Mouse (Mus musculus) midbrain, embryonic 13.5 days (tissue): Measurements from ENCODE around the gene Peli2. TPM values are rescaled to one million over a fixed set of nuclear protein-coding genes. Genes with fewer than 3 reads are reported as not detected.
A peak's percentile ranks its signal among the peaks of the same experiment; 100 is the strongest.

Experiments
- ATAC-seq: fragments of 200-750 bp; cut with Nextera tagmentation; 2 replicates; pipeline ENCODE4 v1.8.0; 2017; ENCODE audit warnings: mild to moderate bottlenecking, moderate TSS enrichment, moderate library complexity
- H3K27ac ChIP-seq: fragments of 300-500 bp; sonication (generic); 2 replicates; pipeline ENCODE4 v1.5.1; 2015; ENCODE audit warnings: inconsistent platforms, mild to moderate bottlenecking, moderate library complexity
- H3K27me3 ChIP-seq: fragments of 300-500 bp; sonication (generic); 2 replicates; pipeline ENCODE4 v1.6.1; 2015; ENCODE audit warnings: mild to moderate bottlenecking, inconsistent platforms
- H3K36me3 ChIP-seq: fragments of 300-500 bp; sonication (generic); 2 replicates; pipeline ENCODE4 v1.6.1; 2015; ENCODE audit warnings: mild to moderate bottlenecking, inconsistent platforms
- H3K4me1 ChIP-seq: fragments of 300-500 bp; sonication (generic); replicated peaks from 2 replicates; pipeline ENCODE4 v1.6.1; 2015; ENCODE audit warnings: inconsistent platforms
- H3K4me2 ChIP-seq: fragments of 300-500 bp; sonication (generic); replicated peaks from 2 replicates; pipeline ENCODE4 v1.6.1; 2015; ENCODE audit warnings: moderate library complexity, mild to moderate bottlenecking, inconsistent platforms
- H3K4me3 ChIP-seq: fragments of 300-500 bp; sonication (generic); replicated peaks from 2 replicates; pipeline ENCODE4 v1.5.1; 2015; ENCODE audit warnings: mild to moderate bottlenecking, inconsistent platforms
- H3K9ac ChIP-seq: fragments of 300-500 bp; sonication (generic); replicated peaks from 2 replicates; pipeline ENCODE4 v1.6.1; 2015; ENCODE audit warnings: mild to moderate bottlenecking, inconsistent platforms
- H3K9me3 ChIP-seq: fragments of 300-500 bp; sonication (generic); 2 replicates; pipeline ENCODE4 v1.6.1; 2016; ENCODE audit warnings: mild to moderate bottlenecking, inconsistent platforms
- WGBS: fragments of 180-500 bp; shearing (Covaris S2); methylation state at CpG from one replicate; pipeline ENCODE4 v1.1.7; 2015; 5-methylcytosine and 5-hydroxymethylcytosine counted together
- polyA plus RNA-seq: library from polyadenylated mRNA; unstranded; fragments of >200 nt; fragmentation: Nextera tagmentation; extraction: Ambion mirVana; gene quantifications from 2 replicates; pipeline ENCODE4 v1.2.1, GENCODE M21; 2015

The Peli2 gene
- polyA plus RNA-seq, 1 experiment from 2014 or later: 8.3 TPM

DNA sequence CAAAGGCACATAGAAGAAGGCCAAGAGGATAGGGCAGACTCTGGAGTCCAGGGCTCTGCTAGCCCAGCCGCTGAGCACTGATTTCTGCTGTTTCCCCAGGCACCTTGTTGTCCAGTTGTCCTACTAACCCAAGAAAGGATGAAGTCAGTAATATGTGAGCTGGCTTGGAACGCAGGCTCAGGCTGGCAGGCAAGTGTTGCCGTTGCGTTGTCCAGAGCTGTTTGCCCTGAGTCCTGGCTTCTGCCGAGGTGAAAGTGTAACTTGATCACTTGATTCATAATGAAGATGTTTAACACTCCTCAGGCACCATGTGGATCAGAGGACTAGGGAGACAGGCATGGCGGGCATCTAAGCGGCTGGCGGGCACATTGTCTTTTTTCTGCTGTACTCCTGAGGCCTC, 21.1 kb downstream of the Peli2 start:
- 75% methylated on average over 8 of the region's 8 CpGs for WGBS
- H3K9me3 ChIP-seq: no peaks in the 10 kb centered on the region
- no peaks in the 10 kb centered on the region for H3K36me3 ChIP-seq
- no peak overlapping the region for H3K4me2 ChIP-seq
- ATAC-seq: no peak
- no peak overlapping the region for H3K27ac ChIP-seq
- H3K4me1 ChIP-seq: peaks cover 38% of the 10 kb centered on the region
- no peak overlapping the region for H3K9ac ChIP-seq
- H3K27me3 ChIP-seq: 0 out of 2 replicates have a peak, but pooled peaks cover 7% of the 10 kb centered on the region
- H3K4me3 ChIP-seq: no peak overlapping the region

GRCm38 (mm10) chr14:48142696-48143095, 22.1 kb downstream of the Peli2 start:
- 0 out of 2 replicates have a peak, but pooled peaks cover 7% of the 10 kb centered on the region for H3K27me3 ChIP-seq
- H3K27ac ChIP-seq: no peak overlapping the region
- 71% methylated on average over 10 of the region's 10 CpGs for WGBS
- ATAC-seq: no peak
- no peaks in the 10 kb centered on the region for H3K36me3 ChIP-seq
- no peaks in the 10 kb centered on the region for H3K9me3 ChIP-seq
- no peak overlapping the region for H3K4me2 ChIP-seq
- H3K4me3 ChIP-seq: no peak overlapping the region
- H3K9ac ChIP-seq: no peak overlapping the region
- peaks cover 28% of the 10 kb centered on the region for H3K4me1 ChIP-seq

GRCm38 (mm10) chr14:48143141-48143540, 22.5 kb downstream of the Peli2 start:
- H3K9ac ChIP-seq: no peak overlapping the region
- no peak overlapping the region for H3K4me3 ChIP-seq
- no peak overlapping the region for H3K4me2 ChIP-seq
- no peaks in the 10 kb centered on the region for H3K36me3 ChIP-seq
- peak; percentile 40; the same call in 1 of the 2 replicates for ATAC-seq
- 37% methylated on average over 4 of the region's 4 CpGs for WGBS
- H3K27ac ChIP-seq: no peak overlapping the region
- no peaks in the 10 kb centered on the region for H3K9me3 ChIP-seq
- H3K27me3 ChIP-seq: 0 out of 2 replicates have a peak, but pooled peaks cover 4% of the 10 kb centered on the region
- H3K4me1 ChIP-seq: peaks cover 25% of the 10 kb centered on the region

GRCm38 (mm10) chr14:48144330-48144729, 23.7 kb downstream of the Peli2 start:
- Histone ChIP-seq H3K4me1 (peaks cover 17% of the 10 kb centered on the region), H3K4me2 (no peak overlapping the region), H3K36me3 (no peaks in the 10 kb centered on the region), H3K9me3 (no peaks in the 10 kb centered on the region), H3K27ac (no peak overlapping the region), H3K27me3 (no peaks in the 10 kb centered on the region), H3K4me3 (no peak overlapping the region), H3K9ac (no peak overlapping the region)
- WGBS: 94% methylated on average over 17 of the region's 17 CpGs
- no peak for ATAC-seq

- H3K4me3 ChIP-seq: no peak overlapping the region
- ATAC-seq: no peak
- no peaks in the 10 kb centered on the region for H3K9me3 ChIP-seq
- H3K4me1 ChIP-seq: peaks cover 13% of the 10 kb centered on the region
- H3K9ac ChIP-seq: no peak overlapping the region
- no peaks in the 10 kb centered on the region for H3K27me3 ChIP-seq
- no peak overlapping the region for H3K4me2 ChIP-seq
- H3K27ac ChIP-seq: no peak overlapping the region
- no peaks in the 10 kb centered on the region for H3K36me3 ChIP-seq
- WGBS: 85% methylated on average over 6 of the region's 6 CpGs
Measured at GRCm38 (mm10) chr14:48147688-48148087, 27.1 kb downstream of the Peli2 start.

- H3K27me3 ChIP-seq: no peaks in the 10 kb centered on the region
- 91% methylated on average over 6 of the region's 6 CpGs for WGBS
- H3K27ac ChIP-seq: no peak overlapping the region
- no peaks in the 10 kb centered on the region for H3K36me3 ChIP-seq
- no peaks in the 10 kb centered on the region for H3K9me3 ChIP-seq
- H3K4me3 ChIP-seq: no peak overlapping the region
- peaks cover 4% of the 10 kb centered on the region for H3K4me1 ChIP-seq
- ATAC-seq: no peak
- H3K4me2 ChIP-seq: no peak overlapping the region
- H3K9ac ChIP-seq: no peak overlapping the region
Measured at GRCm38 (mm10) chr14:48148615-48149014, 28.0 kb downstream of the Peli2 start.

GRCm38 (mm10) chr14:48149351-48149750, 28.7 kb downstream of the Peli2 start:
- Histone ChIP-seq H3K27ac (no peak overlapping the region), H3K9me3 (no peaks in the 10 kb centered on the region), H3K36me3 (no peaks in the 10 kb centered on the region), H3K4me3 (no peak overlapping the region), H3K27me3 (no peaks in the 10 kb centered on the region), H3K9ac (no peak overlapping the region), H3K4me2 (no peak overlapping the region), H3K4me1 (no peaks in the 10 kb centered on the region)
- WGBS: 92% methylated on average over 9 of the region's 9 CpGs
- ATAC-seq: no peak

DNA sequence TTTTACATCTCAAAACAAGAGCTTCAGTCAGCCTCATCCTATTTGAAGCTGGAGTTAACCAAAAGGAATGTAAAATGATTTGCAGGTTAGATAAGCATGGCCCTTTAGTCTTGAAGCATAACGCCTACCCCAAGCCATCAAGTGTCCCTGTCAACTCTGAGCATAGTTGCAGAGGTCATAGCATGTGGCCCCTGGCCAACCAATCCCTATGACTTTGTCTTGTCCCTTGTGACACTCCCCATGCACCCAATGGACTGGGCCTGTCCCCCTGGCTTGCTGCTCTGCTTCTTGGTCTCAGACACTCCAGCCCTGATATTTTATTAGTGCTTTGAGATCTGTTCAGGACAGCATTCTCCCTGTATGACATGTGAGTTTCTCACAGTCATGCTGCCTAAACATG, 30.3 kb downstream of the Peli2 start:
- H3K27ac ChIP-seq: no peak overlapping the region
- H3K9ac ChIP-seq: no peak overlapping the region
- no peak for ATAC-seq
- no peaks in the 10 kb centered on the region for H3K9me3 ChIP-seq
- H3K4me3 ChIP-seq: no peak overlapping the region
- H3K36me3 ChIP-seq: no peaks in the 10 kb centered on the region
- 92% methylated on average over 1 of the region's 1 CpGs for WGBS
- H3K4me1 ChIP-seq: no peaks in the 10 kb centered on the region
- no peak overlapping the region for H3K4me2 ChIP-seq
- H3K27me3 ChIP-seq: no peaks in the 10 kb centered on the region

DNA sequence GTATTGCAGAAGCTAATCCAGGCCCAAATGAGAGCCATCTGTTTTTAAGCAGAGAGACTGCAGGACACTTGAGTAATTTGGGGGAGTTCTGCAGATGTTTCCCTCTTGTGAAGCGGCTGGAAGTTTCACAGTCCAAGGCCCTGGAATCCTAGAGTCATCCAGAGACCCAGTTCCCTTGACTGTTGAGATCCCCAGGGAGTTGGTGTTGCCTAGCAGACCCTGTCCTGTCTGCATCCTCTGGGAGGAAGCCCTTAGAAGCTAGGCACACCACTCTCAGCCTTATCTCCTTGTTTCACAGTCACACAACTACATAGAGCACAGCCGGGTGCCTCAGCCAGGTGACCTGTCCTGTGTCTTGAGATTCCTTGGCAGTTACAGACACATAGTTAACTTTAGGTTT, 30.9 kb downstream of the Peli2 start:
- ATAC-seq: no peak
- Histone ChIP-seq H3K4me3 (no peak overlapping the region), H3K9me3 (no peaks in the 10 kb centered on the region), H3K27ac (no peak overlapping the region), H3K9ac (no peak overlapping the region), H3K4me2 (no peak overlapping the region), H3K36me3 (no peaks in the 10 kb centered on the region), H3K27me3 (no peaks in the 10 kb centered on the region), H3K4me1 (no peaks in the 10 kb centered on the region)
- 89% methylated on average over 2 of the region's 2 CpGs for WGBS

- no peak overlapping the region for H3K27ac ChIP-seq
- no peaks in the 10 kb centered on the region for H3K9me3 ChIP-seq
- H3K9ac ChIP-seq: no peak overlapping the region
- H3K4me3 ChIP-seq: no peak overlapping the region
- 0 out of 2 replicates have a peak, but pooled peaks cover 3% of the 10 kb centered on the region for H3K4me1 ChIP-seq
- H3K36me3 ChIP-seq: no peaks in the 10 kb centered on the region
- no peak overlapping the region for H3K4me2 ChIP-seq
- ATAC-seq: no peak
- no peaks in the 10 kb centered on the region for H3K27me3 ChIP-seq
- WGBS: 77% methylated on average over 2 of the region's 2 CpGs
Measured at GRCm38 (mm10) chr14:48153064-48153463, 32.4 kb downstream of the Peli2 start.

GRCm38 (mm10) chr14:48153865-48154511, 33.4 kb downstream of the Peli2 start:
- H3K4me1 ChIP-seq: 0 out of 2 replicates have a peak, but pooled peaks cover 8% of the 10 kb centered on the region
- no peak overlapping the region for H3K27ac ChIP-seq
- 97% methylated on average over 5 of the region's 5 CpGs for WGBS
- H3K9ac ChIP-seq: no peak overlapping the region
- H3K36me3 ChIP-seq: no peaks in the 10 kb centered on the region
- no peak for ATAC-seq
- H3K27me3 ChIP-seq: no peaks in the 10 kb centered on the region
- no peaks in the 10 kb centered on the region for H3K9me3 ChIP-seq
- H3K4me3 ChIP-seq: no peak overlapping the region
- no peak overlapping the region for H3K4me2 ChIP-seq

DNA sequence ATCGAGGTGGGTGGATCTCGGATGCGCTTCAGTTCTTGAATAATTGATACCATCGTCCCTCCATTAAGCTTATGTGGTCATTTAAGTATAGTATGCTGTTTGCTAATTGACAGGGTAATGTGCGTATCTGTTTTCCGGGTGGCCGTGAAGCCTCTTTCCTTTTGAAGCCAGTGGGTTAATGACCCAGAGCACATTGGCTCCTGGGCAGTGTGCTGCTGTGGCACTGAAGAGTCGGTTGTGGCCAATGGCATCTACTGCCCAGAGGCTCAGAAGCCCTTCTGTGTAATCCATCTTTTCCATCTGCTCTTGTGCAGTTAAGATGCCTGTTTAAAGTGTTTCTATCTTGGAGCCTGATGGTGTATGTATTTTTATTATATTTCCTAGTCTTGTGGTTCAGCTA, 34.0 kb downstream of the Peli2 start:
- 0 out of 2 replicates have a peak, but pooled peaks cover 8% of the 10 kb centered on the region for H3K4me1 ChIP-seq
- no peaks in the 10 kb centered on the region for H3K36me3 ChIP-seq
- no peaks in the 10 kb centered on the region for H3K27me3 ChIP-seq
- no peaks in the 10 kb centered on the region for H3K9me3 ChIP-seq
- WGBS: 82% methylated on average over 8 of the region's 8 CpGs
- H3K4me3 ChIP-seq: no peak overlapping the region
- H3K9ac ChIP-seq: no peak overlapping the region
- no peak overlapping the region for H3K27ac ChIP-seq
- no peak overlapping the region for H3K4me2 ChIP-seq
- no peak for ATAC-seq

DNA sequence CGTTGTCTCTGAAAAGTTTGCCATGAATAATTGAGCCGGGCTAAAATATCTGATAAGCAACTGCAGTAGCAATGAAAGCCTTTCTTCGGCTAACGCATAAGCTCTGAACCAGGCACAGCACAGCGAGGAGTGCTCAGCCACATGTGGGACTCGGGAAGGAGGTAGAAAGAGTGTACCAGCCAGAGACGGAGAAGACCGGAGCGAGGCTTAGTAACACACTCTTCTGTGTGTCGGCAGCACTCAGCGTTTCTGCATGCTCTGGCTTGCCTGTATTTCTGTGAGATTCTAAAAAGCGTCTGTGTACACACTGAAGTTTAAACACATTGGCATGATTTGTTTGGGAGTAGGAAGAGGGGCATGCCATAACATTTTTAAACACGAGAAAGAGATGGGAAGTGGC, 34.5 kb downstream of the Peli2 start:
- Histone ChIP-seq H3K4me1 (0 out of 2 replicates have a peak, but pooled peaks cover 8% of the 10 kb centered on the region), H3K9me3 (peaks cover 1% of the 10 kb centered on the region; the same call in 1 of the 2 replicates), H3K4me2 (no peak overlapping the region), H3K27me3 (no peaks in the 10 kb centered on the region), H3K4me3 (no peak overlapping the region), H3K36me3 (no peaks in the 10 kb centered on the region), H3K27ac (no peak overlapping the region), H3K9ac (no peak overlapping the region)
- no peak for ATAC-seq
- 86% methylated on average over 13 of the region's 13 CpGs for WGBS
